Mouse (Mus musculus): ENCODE measurements at regions not wholly inside any gene's neighbourhood (a gene's known extent, or its start where the extent isn't known, plus 50 kb on each side); places are given as distances from the start of the nearest gene placed in this dataset.

DNA sequence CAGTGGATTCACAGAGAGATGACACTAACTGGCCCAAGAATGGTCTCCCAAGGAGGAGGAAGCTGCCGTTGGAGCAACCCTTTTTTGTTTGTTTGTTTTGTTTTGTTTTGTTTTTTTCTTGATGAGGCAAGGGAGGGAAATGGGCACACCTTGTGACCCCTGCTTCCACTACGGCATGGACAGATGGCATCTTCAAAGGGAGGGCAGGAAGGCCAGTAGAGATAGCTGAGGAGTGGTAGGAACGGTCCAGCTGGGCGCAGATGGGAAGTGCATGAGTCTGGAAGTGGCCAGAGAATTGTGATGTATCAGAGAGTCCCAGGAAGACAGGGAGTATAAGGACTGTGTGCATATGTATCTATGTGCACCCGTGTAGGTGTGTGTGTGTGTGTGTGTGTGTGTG lies 63.1 kb upstream of the Gjb5 start:
- H3K27ac ChIP-seq (ENCODE audit: low read depth, low read length), result no peak overlapping the region
- ATAC-seq (ENCODE audit: low read depth), result no peak
- no peak overlapping the region for H3K9ac ChIP-seq (replicated peaks; ENCODE audit: low read depth, low read length)
- no peak overlapping the region for H3K4me3 ChIP-seq (ENCODE audit: low read depth, low read length)
- H3K4me2 ChIP-seq (ENCODE audit: low read depth, low read length), result no peak overlapping the region
- no peaks in the 10 kb centered on the region for H3K36me3 ChIP-seq (ENCODE audit: control insufficient read depth, insufficient read depth, low read length)
- no peaks in the 10 kb centered on the region for H3K9me3 ChIP-seq (ENCODE audit: control insufficient read depth, low read length)
- WGBS, result 84% methylated on average over 5 of the region's 5 CpGs
- H3K4me1 ChIP-seq (ENCODE audit: control insufficient read depth, insufficient read depth, low read length), result peaks cover 10% of the 10 kb centered on the region; the same call in 1 of the 2 replicates
- no peaks in the 10 kb centered on the region for H3K27me3 ChIP-seq (ENCODE audit: control insufficient read depth, insufficient read depth, low read length)

DNA sequence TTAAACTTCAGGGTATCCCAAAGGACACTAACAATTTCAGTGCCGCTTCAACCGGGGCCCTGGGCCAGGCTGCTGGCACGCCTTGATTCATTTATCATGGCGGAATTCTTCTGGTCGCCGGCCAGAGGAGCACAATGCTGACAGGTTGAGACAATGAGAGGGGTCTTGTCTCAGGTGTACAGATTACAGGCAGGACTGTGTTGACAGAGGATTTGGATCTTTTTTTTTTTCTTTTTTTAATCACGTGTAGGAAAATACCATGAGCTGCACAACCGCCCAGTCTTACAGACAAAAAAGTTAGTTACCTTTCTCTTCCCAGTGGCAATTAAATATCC lies 61.8 kb upstream of the Gjb5 start:
- peak overlapping the region; percentile 13; the same call in 1 of the 2 replicates for H3K9ac ChIP-seq (replicated peaks; ENCODE audit: low read depth, low read length)
- no peaks in the 10 kb centered on the region for H3K9me3 ChIP-seq (ENCODE audit: control insufficient read depth, low read length)
- peak overlapping the region; percentile 82 for H3K27ac ChIP-seq (ENCODE audit: low read depth, low read length)
- H3K4me1 ChIP-seq (ENCODE audit: control insufficient read depth, insufficient read depth, low read length), result peaks cover 10% of the 10 kb centered on the region; the same call in 1 of the 2 replicates
- no peak overlapping the region for H3K4me3 ChIP-seq (ENCODE audit: low read depth, low read length)
- no peaks in the 10 kb centered on the region for H3K27me3 ChIP-seq (ENCODE audit: control insufficient read depth, insufficient read depth, low read length)
- 0 out of 2 replicates have a peak overlapping the region, but pooled peaks have one; percentile 9 for H3K4me2 ChIP-seq (ENCODE audit: low read depth, low read length)
- no peak for ATAC-seq (ENCODE audit: low read depth)
- 11% methylated on average over 8 of the region's 8 CpGs for WGBS
- no peaks in the 10 kb centered on the region for H3K36me3 ChIP-seq (ENCODE audit: control insufficient read depth, insufficient read depth, low read length)

DNA sequence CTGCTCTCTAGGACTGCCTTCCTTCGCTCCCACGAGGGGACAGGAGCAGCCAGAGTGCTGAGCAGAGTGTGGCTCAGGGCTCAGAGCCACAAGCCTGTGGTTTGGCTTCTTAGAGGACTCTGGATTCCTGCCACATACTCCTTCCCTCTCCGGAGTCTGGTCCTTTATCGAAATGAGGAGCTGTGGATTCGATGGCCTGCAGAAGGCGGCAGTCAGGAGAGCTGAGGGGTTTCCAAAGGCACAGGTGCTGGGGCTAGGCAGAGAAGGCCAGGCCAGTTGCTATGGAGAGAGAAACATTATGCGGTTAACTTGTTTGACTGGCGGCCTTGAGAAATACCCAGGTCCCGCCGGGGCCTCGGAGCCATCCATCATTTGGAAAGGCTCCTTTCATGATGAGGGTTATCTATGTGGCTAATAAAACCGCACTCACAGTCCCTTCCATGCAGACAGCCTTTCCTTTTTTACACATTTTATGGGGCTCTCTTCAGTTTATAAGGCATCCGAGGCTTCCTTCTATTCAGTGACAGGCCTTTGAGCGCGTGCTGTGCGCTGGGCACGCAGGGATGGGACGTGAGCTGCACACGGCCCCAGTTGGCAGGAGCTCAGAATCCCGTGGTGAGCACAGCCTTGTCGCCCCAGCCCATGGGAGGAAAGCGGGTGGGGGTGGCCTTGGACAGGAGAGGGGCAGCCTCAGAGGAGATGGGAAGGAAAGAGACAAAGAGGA lies 61.2 kb upstream of the Gjb5 start:
- 4% methylated on average over 22 of the region's 22 CpGs for WGBS
- H3K9me3 ChIP-seq (ENCODE audit: control insufficient read depth, low read length), result no peaks in the 10 kb centered on the region
- no peaks in the 10 kb centered on the region for H3K36me3 ChIP-seq (ENCODE audit: control insufficient read depth, insufficient read depth, low read length)
- peak overlapping the region; percentile 82 for H3K27ac ChIP-seq (ENCODE audit: low read depth, low read length)
- H3K9ac ChIP-seq (replicated peaks; ENCODE audit: low read depth, low read length), result peak overlapping the region; percentile 13; the same call in 1 of the 2 replicates
- H3K4me2 ChIP-seq (ENCODE audit: low read depth, low read length), result 0 out of 2 replicates have a peak overlapping the region, but pooled peaks have one; percentile 9
- H3K4me3 ChIP-seq (ENCODE audit: low read depth, low read length), result no peak overlapping the region
- H3K4me1 ChIP-seq (ENCODE audit: control insufficient read depth, insufficient read depth, low read length), result peaks cover 10% of the 10 kb centered on the region; the same call in 1 of the 2 replicates
- ATAC-seq (ENCODE audit: low read depth), result peak; percentile 91
- no peaks in the 10 kb centered on the region for H3K27me3 ChIP-seq (ENCODE audit: control insufficient read depth, insufficient read depth, low read length)

DNA sequence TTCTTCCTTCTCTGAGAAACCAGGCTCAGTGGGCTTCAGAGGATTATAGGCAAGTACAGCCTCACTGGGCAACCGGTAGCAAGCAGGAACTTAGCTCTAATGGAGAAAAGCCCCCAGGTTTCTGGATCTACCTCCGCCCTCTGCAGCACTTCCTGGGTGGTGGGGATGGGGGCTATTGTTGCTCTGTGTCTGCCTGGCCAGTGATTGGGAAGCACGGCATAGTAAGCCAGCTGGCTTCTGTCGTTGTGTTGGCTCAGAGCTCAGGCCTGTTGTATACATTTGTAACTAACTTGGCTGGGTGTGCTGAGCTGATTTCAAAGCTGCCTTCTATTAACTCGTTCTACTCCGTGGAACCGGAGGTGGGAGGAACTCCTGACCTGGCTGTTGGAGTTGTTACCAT lies 58.9 kb upstream of the Gjb5 start:
- no peak overlapping the region; the same call in 1 of the 2 replicates for H3K27ac ChIP-seq (ENCODE audit: low read depth, low read length)

DNA sequence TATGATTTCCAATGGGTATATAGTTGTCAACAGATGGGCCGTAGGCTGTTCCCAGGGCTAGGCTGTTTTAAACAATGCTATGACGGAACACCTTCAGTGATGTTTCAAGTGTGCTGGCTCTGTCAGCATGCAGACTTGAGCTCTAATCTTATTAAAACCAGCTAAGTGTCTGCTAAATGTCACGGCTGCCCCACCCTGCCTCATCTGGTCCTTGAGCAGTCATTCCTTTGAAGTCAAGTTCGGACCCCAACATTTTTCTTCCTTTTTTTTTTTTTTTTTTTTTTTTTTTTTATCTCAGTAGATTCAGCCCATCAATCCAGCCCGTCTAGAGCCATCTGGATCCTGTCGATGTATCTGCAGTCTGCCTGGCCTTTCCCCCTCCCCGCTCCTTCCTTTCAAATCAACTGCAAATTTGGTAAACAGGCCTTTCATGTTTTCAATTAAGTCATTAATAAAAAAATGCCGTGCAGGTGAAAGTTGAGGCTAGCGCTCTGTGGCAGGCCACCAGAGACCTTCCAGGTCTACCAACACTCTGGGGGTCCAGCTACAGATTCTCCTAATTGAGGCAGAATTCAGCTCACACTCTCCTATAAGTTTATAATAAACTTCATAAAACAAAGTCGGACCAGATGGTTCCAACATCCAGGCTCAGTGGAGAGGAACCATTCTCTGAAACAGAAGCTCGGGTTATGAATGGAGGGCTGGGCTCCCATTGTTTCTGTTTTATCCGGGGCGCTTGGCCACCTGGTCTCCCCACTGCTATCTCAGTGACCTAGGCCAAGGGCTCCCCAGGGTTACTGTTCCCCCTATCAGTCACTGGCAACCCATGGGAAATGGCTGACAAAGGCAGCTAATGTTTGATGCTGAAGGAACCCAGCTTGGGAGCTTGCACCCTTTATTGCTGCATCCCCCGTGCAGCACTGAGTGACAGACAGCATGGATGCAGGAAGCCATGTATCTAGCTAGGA lies 56.3 kb upstream of the Gjb5 start:
- Histone ChIP-seq H3K9me3 (ENCODE audit: control insufficient read depth, low read length) (no peaks in the 10 kb centered on the region), H3K4me2 (ENCODE audit: low read depth, low read length) (no peak overlapping the region), H3K4me1 (ENCODE audit: control insufficient read depth, insufficient read depth, low read length) (peaks cover 3% of the 10 kb centered on the region; the same call in 1 of the 2 replicates), H3K27ac (ENCODE audit: low read depth, low read length) (no peak overlapping the region), H3K9ac (replicated peaks; ENCODE audit: low read depth, low read length) (no peak overlapping the region), H3K4me3 (ENCODE audit: low read depth, low read length) (no peak overlapping the region), H3K27me3 (ENCODE audit: control insufficient read depth, insufficient read depth, low read length) (no peaks in the 10 kb centered on the region), H3K36me3 (ENCODE audit: control insufficient read depth, insufficient read depth, low read length) (no peaks in the 10 kb centered on the region)
- WGBS, result 29% methylated on average over 14 of the region's 14 CpGs
- no peak for ATAC-seq (ENCODE audit: low read depth)

More for the DNA sequence above, 58.9 kb upstream of the Gjb5 start:
- Histone ChIP-seq H3K9ac (replicated peaks; ENCODE audit: low read depth, low read length) (0 out of 2 replicates have a peak overlapping the region, but pooled peaks have one; percentile 5), H3K4me3 (ENCODE audit: low read depth, low read length) (no peak overlapping the region), H3K36me3 (ENCODE audit: control insufficient read depth, insufficient read depth, low read length) (no peaks in the 10 kb centered on the region), H3K4me2 (ENCODE audit: low read depth, low read length) (no peak overlapping the region), H3K4me1 (ENCODE audit: control insufficient read depth, insufficient read depth, low read length) (peaks cover 10% of the 10 kb centered on the region; the same call in 1 of the 2 replicates), H3K9me3 (ENCODE audit: control insufficient read depth, low read length) (no peaks in the 10 kb centered on the region), H3K27me3 (ENCODE audit: control insufficient read depth, insufficient read depth, low read length) (no peaks in the 10 kb centered on the region)
- WGBS, result 27% methylated on average over 7 of the region's 7 CpGs
- ATAC-seq (ENCODE audit: low read depth), result no peak
